Mouse (Mus musculus) cerebellum, postnatal 14 days (tissue): ENCODE data around the gene 5730596B20Rik.
A peak's percentile ranks its signal among the peaks of the same experiment; 100 is the strongest.

ENCODE experiments used
- DNase-seq, 2 experiments: peaks; one replicate each; pipeline ENCODE4 v3.0.0; 2021; ENCODE audit warnings: mixed read lengths in 2 of 2

The 5730596B20Rik gene

DNA sequence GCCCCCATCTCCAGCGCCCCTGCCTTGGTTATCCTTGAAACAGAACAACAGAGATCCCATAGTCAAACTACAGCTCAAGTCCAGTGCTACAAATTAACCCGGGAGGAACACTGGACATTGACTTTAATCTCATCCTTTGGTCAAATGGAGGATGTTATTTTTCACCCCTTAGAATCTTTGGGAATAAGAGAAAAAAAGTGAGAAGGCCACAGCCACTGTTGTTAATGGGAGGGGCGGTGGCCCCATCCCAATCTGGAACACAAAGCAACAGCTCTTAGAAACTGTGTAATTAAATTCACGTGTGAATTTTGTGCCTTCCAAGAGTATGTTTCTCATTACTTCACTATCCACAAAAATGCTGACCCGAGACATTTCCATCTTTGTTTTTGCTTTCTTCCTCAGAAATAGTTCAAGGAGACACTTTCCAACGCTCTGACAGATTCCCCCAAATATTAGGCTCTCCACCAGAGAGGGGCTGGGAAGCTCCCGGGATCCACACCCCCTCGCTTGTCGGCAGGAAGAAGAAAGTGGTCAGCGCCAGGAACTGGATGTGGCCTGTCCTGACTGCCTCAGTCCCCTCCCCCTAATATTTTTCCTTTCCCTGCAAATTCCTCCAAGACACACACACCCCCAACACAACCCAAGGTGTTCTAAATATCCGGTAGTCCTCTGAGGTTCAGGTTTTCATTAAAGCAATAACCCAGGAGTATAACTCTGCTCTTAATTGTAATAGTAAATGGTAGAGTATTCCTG, 50.3 kb downstream of the 5730596B20Rik start:
- no peak for DNase-seq

DNA sequence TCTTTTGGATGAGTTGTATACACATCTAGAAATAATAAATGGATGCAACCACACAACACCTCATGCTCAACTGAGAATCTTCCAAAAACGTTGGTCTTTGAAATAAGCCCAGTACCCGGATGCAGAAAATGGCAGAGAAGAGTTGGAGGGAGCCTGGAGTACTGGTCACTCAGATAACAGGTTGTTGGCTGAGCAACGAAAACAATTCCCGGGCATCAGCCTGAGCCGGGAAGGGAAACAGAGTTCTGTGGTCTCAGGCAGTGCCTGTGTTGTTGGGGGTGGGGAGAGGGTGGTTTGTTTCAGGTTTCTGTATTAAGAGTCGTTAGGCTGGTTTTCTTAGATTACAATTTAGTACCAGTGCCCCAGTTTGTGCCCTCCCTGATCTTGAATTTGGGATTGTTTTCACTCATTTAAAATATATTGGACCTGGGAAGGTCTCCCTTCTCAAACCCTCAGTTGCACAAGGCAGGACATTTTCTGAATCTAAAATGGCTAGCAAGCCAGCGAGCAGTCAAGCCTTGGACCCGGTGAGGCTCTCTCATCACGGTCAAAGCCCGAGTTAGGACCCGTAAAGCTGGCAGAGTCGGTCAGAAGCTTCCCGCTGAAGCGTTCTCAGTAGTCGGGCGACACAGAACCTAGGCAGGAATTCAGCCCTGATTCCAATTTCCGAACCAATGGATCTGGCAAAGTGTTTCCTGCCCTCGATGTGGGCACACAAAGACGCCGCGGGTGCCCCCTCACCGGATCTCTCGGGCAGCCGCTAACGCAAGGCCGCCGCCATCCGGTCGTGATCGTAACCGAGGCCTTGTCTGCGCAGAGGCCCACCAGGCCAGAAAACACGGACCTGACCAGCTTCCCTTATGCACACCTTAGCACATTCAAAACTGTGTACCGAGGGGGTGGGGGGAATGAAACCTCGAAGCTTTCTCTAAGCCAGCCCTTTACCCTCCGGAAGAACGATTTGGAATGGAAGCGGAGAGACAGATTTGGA, 51.5 kb downstream of the 5730596B20Rik start:
- DNase-seq, result peak in 1 of 2 experiments; percentile 20

DNA sequence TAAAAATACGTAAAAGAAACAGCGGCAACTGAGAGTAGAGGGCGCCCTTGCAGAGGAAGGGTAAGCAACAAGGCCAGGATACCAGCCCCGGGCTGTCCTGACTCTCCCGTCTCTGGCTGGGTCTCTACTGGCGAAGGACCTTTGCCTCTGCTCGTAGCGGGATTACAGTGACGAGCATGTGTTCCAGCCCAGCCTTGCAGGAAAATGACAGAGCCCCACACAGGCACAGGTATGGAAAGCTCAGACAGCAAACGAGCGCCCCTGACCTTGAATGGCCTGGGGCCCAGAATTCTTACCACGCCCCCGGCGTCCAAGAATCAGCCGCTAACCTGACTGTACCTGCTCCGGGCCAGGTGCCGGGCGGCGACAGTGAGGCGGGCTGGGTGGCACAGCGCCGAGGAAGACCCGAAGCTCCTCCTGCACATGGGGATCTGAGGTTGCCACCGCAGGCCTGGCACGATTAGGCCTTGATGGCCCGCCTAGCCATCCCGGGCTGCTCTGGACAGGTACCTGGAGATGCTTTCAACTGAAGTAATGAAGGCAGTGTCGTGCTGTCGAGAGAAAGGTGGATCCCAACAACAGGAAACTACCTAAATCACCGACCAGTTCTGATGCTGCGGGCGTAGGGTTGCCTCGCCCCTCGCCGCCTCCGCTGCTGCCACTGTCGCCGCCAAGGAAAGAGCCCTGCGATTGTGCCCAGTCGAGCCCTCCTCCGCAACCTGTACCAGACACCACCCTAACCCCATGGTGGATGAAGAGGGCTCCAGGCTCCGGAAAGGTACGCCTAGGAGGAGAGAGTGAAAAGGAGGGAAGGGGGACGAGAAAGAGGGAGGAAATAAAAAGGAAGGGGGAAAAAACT, 52.5 kb downstream of the 5730596B20Rik start:
- DNase-seq, result no peak
